Mouse (Mus musculus) embryonic facial prominence, embryonic 10.5 days (tissue): ENCODE results near the gene Adh5. TPM values are rescaled to one million over a fixed set of nuclear protein-coding genes. Genes with fewer than 3 reads are reported as not detected.

Experiments used
- DNase-seq: peaks from one replicate; pipeline ENCODE4 v3.0.0-alpha.2; 2017; ENCODE audit warnings: low spot score
- H3K27ac ChIP-seq: fragments of 300-500 bp; sonication (generic); replicated peaks from 2 replicates; pipeline ENCODE4 v1.5.1; 2016; ENCODE audit warnings: mild to moderate bottlenecking
- H3K27me3 ChIP-seq: fragments of 300-500 bp; sonication (generic); replicated peaks from 2 replicates; pipeline ENCODE4 v1.6.1; 2016; ENCODE audit warnings: low read depth, mild to moderate bottlenecking; ENCODE audit not compliant: poor library complexity, severe bottlenecking
- H3K36me3 ChIP-seq: fragments of 300-500 bp; sonication (generic); replicated peaks from 2 replicates; pipeline ENCODE4 v1.6.1; 2016; ENCODE audit warnings: mild to moderate bottlenecking, moderate library complexity
- H3K4me1 ChIP-seq: fragments of 300-500 bp; sonication (generic); 2 replicates; pipeline ENCODE4 v1.6.1; 2016
- H3K4me3 ChIP-seq: fragments of 300-500 bp; sonication (generic); 2 replicates; pipeline ENCODE4 v1.5.1; 2016; ENCODE audit warnings: mild to moderate bottlenecking, moderate library complexity
- H3K9me3 ChIP-seq: fragments of 300-500 bp; sonication (generic); 2 replicates; pipeline ENCODE4 v1.6.1; 2016; ENCODE audit warnings: mild to moderate bottlenecking
- WGBS: fragments of 180-500 bp; shearing (Covaris S2); methylation state at CpG from one replicate; pipeline ENCODE4 v1.1.7; 2016; 5-methylcytosine and 5-hydroxymethylcytosine counted together
- polyA plus RNA-seq: library from polyadenylated mRNA; unstranded; fragments of >200 nt; fragmentation: Nextera tagmentation; extraction: Ambion mirVana; gene quantifications from 2 replicates; pipeline ENCODE4 v1.2.1, GENCODE M21; 2016

Gene Adh5
- polyA plus RNA-seq, 1 experiment from 2014 or later = 265 TPM

DNA sequence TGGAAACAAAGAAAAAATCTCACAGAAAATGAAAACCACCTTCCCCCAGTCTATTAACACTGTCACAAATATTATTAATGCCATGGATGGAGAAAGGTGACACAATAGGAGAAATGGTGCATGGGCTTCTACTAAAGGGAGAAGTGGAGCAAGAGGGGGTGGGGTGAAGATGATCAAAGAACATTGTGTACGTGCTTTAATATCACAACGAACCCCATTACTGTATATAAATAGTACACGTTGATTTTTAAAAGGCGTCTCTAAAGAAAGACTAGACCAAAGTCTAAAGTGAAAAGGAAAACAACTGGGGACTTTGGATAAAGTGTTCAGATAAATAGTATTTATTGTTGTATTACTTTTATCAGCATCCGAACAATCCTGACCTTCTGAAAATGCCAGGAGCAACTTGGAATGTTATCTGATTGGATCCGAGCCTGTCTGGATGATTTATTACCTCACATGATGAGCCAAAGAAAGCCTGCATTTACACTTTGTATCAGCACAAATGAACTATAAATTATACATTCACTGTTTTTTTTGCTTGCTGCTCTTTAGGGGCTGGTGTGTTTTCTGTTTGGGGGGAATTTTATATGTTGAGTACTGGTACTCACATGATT lies 12.4 kb upstream of the Adh5 start:
- no peak for DNase-seq
- Histone ChIP-seq H3K4me1 (no peaks in the 10 kb centered on the region), H3K4me3 (no peak overlapping the region), H3K9me3 (no peaks in the 10 kb centered on the region), H3K36me3 (no peaks in the 10 kb centered on the region), H3K27me3 (no peaks in the 10 kb centered on the region), H3K27ac (no peak overlapping the region)
- 89% methylated on average over 6 of the region's 6 CpGs for WGBS

- Histone ChIP-seq H3K4me1 (no peaks in the 10 kb centered on the region), H3K9me3 (no peaks in the 10 kb centered on the region; the same call in 1 of the 2 replicates), H3K36me3 (no peaks in the 10 kb centered on the region), H3K27ac (no peak overlapping the region), H3K27me3 (no peaks in the 10 kb centered on the region), H3K4me3 (no peak overlapping the region)
- DNase-seq = no peak
- WGBS = 80% methylated on average over 2 of the region's 2 CpGs
Observed at GRCm38 (mm10) chr3:138431835-138432234, 11.1 kb upstream of the Adh5 start.

GRCm38 (mm10) chr3:138438716-138439115 lies 4.2 kb upstream of the Adh5 start:
- no peaks in the 10 kb centered on the region; the same call in 1 of the 2 replicates for H3K9me3 ChIP-seq
- WGBS = 77% methylated on average over 3 of the region's 3 CpGs
- H3K4me1 ChIP-seq = peaks cover 17% of the 10 kb centered on the region

DNA sequence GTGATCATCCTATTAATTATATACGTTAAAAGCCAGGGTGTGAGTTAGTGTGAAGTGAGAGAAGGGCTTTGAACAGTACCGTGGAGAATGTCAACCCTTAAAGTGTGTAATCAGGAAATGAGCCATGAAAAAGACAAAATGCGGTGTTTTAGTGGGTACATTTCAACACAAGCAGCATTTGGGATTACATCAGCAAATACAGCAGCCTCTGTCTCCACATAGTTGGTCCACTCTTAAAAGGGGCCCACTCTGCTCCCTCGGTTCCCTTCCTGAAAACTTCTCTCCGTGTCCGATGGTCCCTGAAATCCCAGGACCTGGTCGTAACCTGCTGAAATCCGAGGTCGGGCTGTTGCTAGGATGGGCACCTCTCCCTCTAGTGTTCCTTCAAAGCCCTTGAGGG lies 690 bp upstream of the Adh5 start:
- no peaks in the 10 kb centered on the region for H3K9me3 ChIP-seq
- H3K4me1 ChIP-seq = peaks cover 34% of the 10 kb centered on the region
- H3K27me3 ChIP-seq = no peaks in the 10 kb centered on the region
- peaks cover 25% of the 10 kb centered on the region for H3K36me3 ChIP-seq
- H3K4me3 ChIP-seq = peak overlapping the region; percentile 92
- H3K27ac ChIP-seq = peak overlapping the region; percentile 93
- 4% methylated on average over 9 of the region's 9 CpGs for WGBS
- no peak for DNase-seq

More at GRCm38 (mm10) chr3:138438716-138439115, 4.2 kb upstream of the Adh5 start:
- DNase-seq = no peak
- Histone ChIP-seq H3K36me3 (no peaks in the 10 kb centered on the region), H3K27me3 (no peaks in the 10 kb centered on the region), H3K4me3 (no peak overlapping the region), H3K27ac (no peak overlapping the region)

- no peak for DNase-seq
- 5% methylated on average over 9 of the region's 9 CpGs for WGBS
- H3K4me1 ChIP-seq = peaks cover 37% of the 10 kb centered on the region
- H3K36me3 ChIP-seq = peaks cover 37% of the 10 kb centered on the region
- peak overlapping the region; percentile 93 for H3K27ac ChIP-seq
- no peaks in the 10 kb centered on the region for H3K27me3 ChIP-seq
- H3K4me3 ChIP-seq = peak overlapping the region; percentile 92
- no peaks in the 10 kb centered on the region for H3K9me3 ChIP-seq
Observed at GRCm38 (mm10) chr3:138443465-138443771, 525 bp downstream of the Adh5 start.

- Histone ChIP-seq H3K4me3 (no peak overlapping the region), H3K27ac (no peak overlapping the region), H3K4me1 (peaks cover 22% of the 10 kb centered on the region), H3K9me3 (no peaks in the 10 kb centered on the region), H3K36me3 (peaks cover 85% of the 10 kb centered on the region), H3K27me3 (no peaks in the 10 kb centered on the region)
- WGBS = 82% methylated on average over 12 of the region's 12 CpGs
- no peak for DNase-seq
Observed at GRCm38 (mm10) chr3:138448077-138448860, 5.4 kb downstream of the Adh5 start.

- peaks cover 99% of the 10 kb centered on the region for H3K36me3 ChIP-seq
- WGBS = 81% methylated on average over 10 of the region's 10 CpGs
- H3K4me1 ChIP-seq = 0 out of 2 replicates have a peak, but pooled peaks cover 3% of the 10 kb centered on the region
- H3K4me3 ChIP-seq = no peak overlapping the region
- no peaks in the 10 kb centered on the region for H3K9me3 ChIP-seq
- H3K27ac ChIP-seq = no peak overlapping the region
- no peak for DNase-seq
- no peaks in the 10 kb centered on the region for H3K27me3 ChIP-seq
Observed at GRCm38 (mm10) chr3:138452169-138452568, 9.3 kb downstream of the Adh5 start.

GRCm38 (mm10) chr3:138454234-138454633 lies 11.3 kb downstream of the Adh5 start:
- no peaks in the 10 kb centered on the region for H3K27me3 ChIP-seq
- no peaks in the 10 kb centered on the region for H3K9me3 ChIP-seq
- no peak overlapping the region for H3K4me3 ChIP-seq
- H3K27ac ChIP-seq = no peak overlapping the region
- H3K36me3 ChIP-seq = peaks cover 99% of the 10 kb centered on the region
- no peak for DNase-seq
- WGBS = 96% methylated on average over 1 of the region's 1 CpGs
- no peaks in the 10 kb centered on the region for H3K4me1 ChIP-seq

GRCm38 (mm10) chr3:138454711-138455435 lies 12.0 kb downstream of the Adh5 start:
- WGBS = 95% methylated on average over 13 of the region's 13 CpGs
- peaks cover 99% of the 10 kb centered on the region for H3K36me3 ChIP-seq
- no peaks in the 10 kb centered on the region for H3K27me3 ChIP-seq
- no peak for DNase-seq
- no peak overlapping the region for H3K4me3 ChIP-seq
- H3K27ac ChIP-seq = no peak overlapping the region
- no peaks in the 10 kb centered on the region for H3K9me3 ChIP-seq
- no peaks in the 10 kb centered on the region for H3K4me1 ChIP-seq

- H3K9me3 ChIP-seq = no peaks in the 10 kb centered on the region
- no peak for DNase-seq
- H3K36me3 ChIP-seq = peaks cover 99% of the 10 kb centered on the region
- H3K27me3 ChIP-seq = no peaks in the 10 kb centered on the region
- no peak overlapping the region for H3K4me3 ChIP-seq
- H3K27ac ChIP-seq = no peak overlapping the region
- no peaks in the 10 kb centered on the region for H3K4me1 ChIP-seq
- 98% methylated on average over 3 of the region's 3 CpGs for WGBS
Observed at GRCm38 (mm10) chr3:138458441-138458840, 15.5 kb downstream of the Adh5 start.

GRCm38 (mm10) chr3:138460260-138460659 lies 17.4 kb downstream of the Adh5 start:
- WGBS = 88% methylated on average over 13 of the region's 13 CpGs
- no peaks in the 10 kb centered on the region for H3K4me1 ChIP-seq
- no peak for DNase-seq
- H3K4me3 ChIP-seq = no peak overlapping the region
- H3K36me3 ChIP-seq = peaks cover 97% of the 10 kb centered on the region
- no peaks in the 10 kb centered on the region for H3K27me3 ChIP-seq
- H3K27ac ChIP-seq = no peak overlapping the region
- no peaks in the 10 kb centered on the region for H3K9me3 ChIP-seq

- Histone ChIP-seq H3K27me3 (no peaks in the 10 kb centered on the region), H3K4me3 (no peak overlapping the region), H3K36me3 (peaks cover 97% of the 10 kb centered on the region), H3K9me3 (no peaks in the 10 kb centered on the region), H3K4me1 (no peaks in the 10 kb centered on the region), H3K27ac (no peak overlapping the region)
- DNase-seq = no peak
- 88% methylated on average over 3 of the region's 3 CpGs for WGBS
Observed at GRCm38 (mm10) chr3:138461832-138462231, 18.9 kb downstream of the Adh5 start.
